Mouse (Mus musculus): ENCODE measurements around the gene Gdpd5. TPM values are rescaled to one million over a fixed set of nuclear protein-coding genes. Genes with fewer than 3 reads are reported as not detected.
"Not testable (repeated sequence)": the region's sequence is repeated elsewhere in the genome, so short reads cannot be mapped to it uniquely, and the experiment has no call there.

Gdpd5 gene
- polyA plus RNA-seq, 1 experiment from 2014 or later, result 45.7 TPM

DNA sequence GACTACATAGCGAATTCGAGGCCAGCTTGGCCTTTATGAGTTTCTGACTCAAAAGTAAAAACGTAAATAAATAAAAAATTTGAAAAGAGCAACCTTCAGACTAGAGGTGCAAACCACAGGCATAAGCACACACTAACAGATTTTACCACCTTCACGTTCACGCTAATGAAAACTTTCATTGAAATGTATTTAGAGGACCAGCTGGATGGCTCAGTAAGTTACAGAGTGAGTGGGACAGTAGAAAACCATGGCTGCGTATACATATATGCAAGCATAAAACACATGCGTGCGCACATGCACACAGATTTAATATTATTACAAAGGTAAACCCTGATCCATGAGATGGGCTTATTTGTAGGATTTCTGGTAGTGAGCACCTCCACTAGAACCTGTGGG is 102.7 kb downstream of the Gdpd5 start:
- Histone ChIP-seq H3K27ac (replicated peaks) (peak overlapping the region; percentile 50; the same call in 1 of the 2 replicates), H3K4me1 (peaks cover 42% of the 10 kb centered on the region), H3K36me3 (peaks cover 33% of the 10 kb centered on the region), H3K4me2 (peak overlapping the region; percentile 61), H3K9me3 (replicated peaks) (no peaks in the 10 kb centered on the region), H3K4me3 (replicated peaks) (peak overlapping the region; percentile 73), H3K27me3 (replicated peaks) (peaks cover 10% of the 10 kb centered on the region; the same call in 1 of the 2 replicates), H3K9ac (replicated peaks) (no peak overlapping the region)
- WGBS, result 46% methylated on average over 8 of the region's 8 CpGs
- ATAC-seq (ENCODE audit: low FRiP score), result peak; percentile 15

DNA sequence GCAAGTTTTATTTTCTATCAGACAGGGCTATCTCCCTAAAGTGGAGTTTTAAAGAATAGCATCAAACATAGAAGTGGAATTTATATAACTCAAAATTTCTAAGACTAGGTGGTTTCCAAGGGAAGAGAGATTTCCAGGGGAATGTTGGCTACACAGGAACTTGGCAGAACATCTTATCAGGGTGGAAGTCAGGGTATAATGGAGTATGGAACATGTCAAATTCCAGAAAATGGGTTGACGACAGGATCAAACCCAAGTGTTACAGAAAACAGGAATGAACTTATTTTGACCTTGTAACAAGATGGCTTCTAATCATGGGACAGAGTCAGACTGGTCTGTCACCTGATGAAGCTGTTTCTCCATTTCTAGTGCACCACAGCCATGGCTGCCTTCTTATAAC is 103.5 kb downstream of the Gdpd5 start:
- H3K4me3 ChIP-seq (replicated peaks), result no peak overlapping the region
- peaks cover 35% of the 10 kb centered on the region for H3K4me1 ChIP-seq
- H3K27me3 ChIP-seq (replicated peaks), result peaks cover 10% of the 10 kb centered on the region; the same call in 1 of the 2 replicates
- no peak for ATAC-seq (ENCODE audit: low FRiP score)
- no peaks in the 10 kb centered on the region for H3K9me3 ChIP-seq (replicated peaks)
- no peak overlapping the region for H3K27ac ChIP-seq (replicated peaks)
- no peak overlapping the region for H3K9ac ChIP-seq (replicated peaks)
- H3K36me3 ChIP-seq, result peaks cover 25% of the 10 kb centered on the region
- H3K4me2 ChIP-seq, result no peak overlapping the region
- WGBS, result 93% methylated on average over 1 of the region's 1 CpGs

DNA sequence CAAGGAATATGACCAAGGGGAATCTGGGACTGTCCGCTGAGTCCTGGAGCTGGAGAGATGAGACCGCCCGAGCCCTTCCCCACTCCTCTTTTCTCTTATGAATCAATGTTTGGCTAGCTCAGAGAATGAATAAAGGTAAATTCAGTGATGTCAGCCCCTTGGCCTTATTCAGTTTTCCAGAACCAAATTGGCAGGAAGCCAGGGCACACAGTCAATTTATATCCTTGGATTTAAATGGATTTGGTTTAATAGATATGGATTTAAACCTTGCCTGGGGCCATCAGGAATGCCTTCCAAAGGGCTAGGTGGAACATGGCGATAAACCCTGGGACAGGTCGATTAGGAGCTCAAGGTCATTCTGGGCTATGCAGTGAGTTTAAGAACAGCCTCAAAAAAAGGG is 108.5 kb downstream of the Gdpd5 start:
- H3K4me3 ChIP-seq (replicated peaks), result no peak overlapping the region
- H3K4me1 ChIP-seq, result no peaks in the 10 kb centered on the region
- 77% methylated on average over 5 of the region's 5 CpGs for WGBS
- H3K9ac ChIP-seq (replicated peaks), result no peak overlapping the region
- no peak overlapping the region for H3K27ac ChIP-seq (replicated peaks)
- H3K27me3 ChIP-seq (replicated peaks), result peaks cover 10% of the 10 kb centered on the region; the same call in 1 of the 2 replicates
- no peaks in the 10 kb centered on the region for H3K36me3 ChIP-seq
- peaks cover 4% of the 10 kb centered on the region; the same call in 1 of the 2 replicates for H3K9me3 ChIP-seq (replicated peaks)
- no peak for ATAC-seq (ENCODE audit: low FRiP score)
- no peak overlapping the region for H3K4me2 ChIP-seq

DNA sequence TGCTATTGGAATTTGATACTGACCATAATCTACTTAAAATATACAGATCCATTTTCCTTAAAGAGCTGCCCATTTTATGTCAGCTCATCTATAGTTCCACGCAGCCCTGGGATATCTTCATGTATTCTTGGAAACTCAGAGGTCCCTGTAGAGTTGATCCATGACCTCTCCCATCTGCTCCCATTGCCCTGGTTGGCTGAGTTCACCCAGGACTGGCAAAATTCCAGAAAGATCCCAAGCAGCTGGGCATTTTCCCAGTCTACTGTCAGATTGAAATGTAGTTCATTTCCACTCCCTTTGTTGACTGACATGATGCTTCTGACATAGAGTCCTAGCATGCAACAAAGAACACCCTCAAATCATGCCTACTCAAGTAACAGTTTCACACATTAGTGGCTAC is 117.9 kb downstream of the Gdpd5 start:
- 42% methylated on average over 1 of the region's 1 CpGs for whole genome bisulfite sequencing
- no peak overlapping the region for H3K4me2 ChIP-seq
- H3K4me3 ChIP-seq (replicated peaks), result no peak overlapping the region
- no peaks in the 10 kb centered on the region for H3K9me3 ChIP-seq (replicated peaks)
- ATAC-seq (ENCODE audit: low FRiP score), result no peak
- no peaks in the 10 kb centered on the region for H3K36me3 ChIP-seq
- H3K27ac ChIP-seq (replicated peaks), result no peak overlapping the region; the same call in 1 of the 2 replicates
- no peak overlapping the region for H3K9ac ChIP-seq (replicated peaks)
- no peaks in the 10 kb centered on the region for H3K4me1 ChIP-seq
- H3K27me3 ChIP-seq (replicated peaks), result no peaks in the 10 kb centered on the region

DNA sequence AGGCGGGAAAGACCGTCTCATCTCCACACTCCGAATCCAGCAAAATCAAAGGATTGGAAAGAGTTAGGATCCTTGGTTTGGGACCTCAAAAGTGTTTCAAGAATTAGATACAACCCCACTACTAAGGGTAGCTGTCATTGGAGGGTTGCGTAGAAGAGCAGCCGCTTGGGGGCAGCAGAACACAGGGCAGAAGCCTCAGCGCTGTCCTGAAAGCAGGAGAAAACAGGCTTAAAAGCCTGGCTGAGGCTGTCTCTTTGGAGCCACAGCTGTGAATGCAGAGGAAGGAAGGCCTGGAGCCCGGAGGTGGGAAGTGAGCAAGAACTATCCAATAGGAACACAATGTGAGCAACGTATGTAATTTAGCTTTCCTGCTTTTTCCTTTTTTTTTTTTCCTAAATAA is 119.0 kb downstream of the Gdpd5 start:
- H3K9me3 ChIP-seq (replicated peaks), result no peaks in the 10 kb centered on the region
- ATAC-seq (ENCODE audit: low FRiP score), result peak; percentile 85
- H3K4me1 ChIP-seq, result no peaks in the 10 kb centered on the region
- H3K27ac ChIP-seq (replicated peaks), result no peak overlapping the region
- H3K9ac ChIP-seq (replicated peaks), result no peak overlapping the region
- H3K4me3 ChIP-seq (replicated peaks), result no peak overlapping the region
- no peaks in the 10 kb centered on the region for H3K27me3 ChIP-seq (replicated peaks)
- WGBS, result 8% methylated on average over 8 of the region's 8 CpGs
- H3K36me3 ChIP-seq, result no peaks in the 10 kb centered on the region
- no peak overlapping the region for H3K4me2 ChIP-seq

DNA sequence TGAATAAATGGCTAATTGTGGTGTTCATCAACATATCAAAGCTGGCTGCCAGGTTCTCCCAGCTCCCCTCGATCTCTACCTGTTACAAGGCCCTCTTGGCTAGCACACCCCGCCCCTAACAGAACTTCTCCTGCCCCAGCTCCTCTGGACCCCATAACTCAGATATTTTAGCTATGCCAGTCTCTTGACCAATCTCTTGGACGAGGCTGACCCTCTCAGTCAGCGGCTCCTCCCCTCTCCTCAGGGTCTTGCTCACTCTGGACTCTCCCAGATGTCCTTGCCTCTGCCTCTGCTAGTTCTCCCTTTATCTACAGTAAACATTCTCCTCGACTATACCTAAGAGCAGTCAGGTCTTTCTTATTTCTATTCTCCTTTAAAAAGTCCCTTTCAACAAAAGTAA is 119.4 kb downstream of the Gdpd5 start:
- no peak for ATAC-seq (ENCODE audit: low FRiP score)
- 36% methylated on average over 5 of the region's 5 CpGs for WGBS
- Histone ChIP-seq H3K27me3 (replicated peaks) (no peaks in the 10 kb centered on the region), H3K4me3 (replicated peaks) (no peak overlapping the region), H3K4me1 (no peaks in the 10 kb centered on the region), H3K27ac (replicated peaks) (no peak overlapping the region), H3K4me2 (no peak overlapping the region), H3K9ac (replicated peaks) (no peak overlapping the region), H3K9me3 (replicated peaks) (no peaks in the 10 kb centered on the region), H3K36me3 (no peaks in the 10 kb centered on the region)

DNA sequence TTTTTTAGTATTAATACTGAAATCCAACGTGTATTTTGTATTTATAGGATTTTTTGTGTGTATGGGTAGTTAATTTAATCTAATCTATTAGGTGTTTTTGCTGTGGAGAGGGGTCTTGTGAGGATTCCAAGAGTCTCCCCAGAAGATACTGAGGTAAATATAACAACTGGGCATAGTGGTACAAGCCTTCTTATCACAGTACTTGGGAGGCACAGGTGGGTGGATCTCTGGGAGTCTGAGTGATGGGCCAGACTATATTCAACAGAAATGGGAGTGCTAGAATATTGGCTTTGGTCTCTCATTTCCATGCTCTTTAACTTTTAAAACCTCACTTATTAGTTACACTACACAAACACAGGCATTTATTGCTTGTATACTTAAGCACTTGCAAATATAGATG is 119.9 kb downstream of the Gdpd5 start:
- Histone ChIP-seq H3K4me1 (no peaks in the 10 kb centered on the region), H3K4me3 (replicated peaks) (no peak overlapping the region), H3K27ac (replicated peaks) (no peak overlapping the region), H3K27me3 (replicated peaks) (no peaks in the 10 kb centered on the region), H3K9ac (replicated peaks) (no peak overlapping the region), H3K4me2 (no peak overlapping the region), H3K36me3 (no peaks in the 10 kb centered on the region), H3K9me3 (replicated peaks) (no peaks in the 10 kb centered on the region)
- no peak for ATAC-seq (ENCODE audit: low FRiP score)
- 58% methylated on average over 1 of the region's 1 CpGs for WGBS

DNA sequence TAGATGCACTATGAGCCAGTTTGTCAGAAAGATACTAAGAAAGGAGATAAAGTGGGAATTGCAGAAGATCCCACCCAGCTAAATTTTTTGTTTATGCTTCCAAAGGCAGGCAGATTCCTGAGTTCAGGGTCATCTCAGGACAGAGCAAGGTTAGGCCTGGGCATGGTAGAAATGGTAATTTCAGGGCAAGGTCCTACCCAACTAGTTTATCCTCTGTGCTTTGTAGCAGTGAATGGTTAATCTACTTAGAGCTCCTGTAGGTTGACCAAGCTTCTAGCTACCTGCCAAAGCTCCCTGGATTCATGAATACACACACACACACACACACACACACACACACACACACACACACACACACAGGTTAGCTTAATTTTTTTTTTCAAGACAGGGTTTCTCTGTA is 123.3 kb downstream of the Gdpd5 start:
- Histone ChIP-seq H3K27me3 (replicated peaks) (no peaks in the 10 kb centered on the region), H3K9ac (replicated peaks) (no peak overlapping the region), H3K27ac (replicated peaks) (no peak overlapping the region), H3K4me1 (no peaks in the 10 kb centered on the region), H3K9me3 (replicated peaks) (no peaks in the 10 kb centered on the region), H3K36me3 (no peaks in the 10 kb centered on the region), H3K4me2 (no peak overlapping the region), H3K4me3 (replicated peaks) (no peak overlapping the region)
- ATAC-seq (ENCODE audit: low FRiP score), result no peak

DNA sequence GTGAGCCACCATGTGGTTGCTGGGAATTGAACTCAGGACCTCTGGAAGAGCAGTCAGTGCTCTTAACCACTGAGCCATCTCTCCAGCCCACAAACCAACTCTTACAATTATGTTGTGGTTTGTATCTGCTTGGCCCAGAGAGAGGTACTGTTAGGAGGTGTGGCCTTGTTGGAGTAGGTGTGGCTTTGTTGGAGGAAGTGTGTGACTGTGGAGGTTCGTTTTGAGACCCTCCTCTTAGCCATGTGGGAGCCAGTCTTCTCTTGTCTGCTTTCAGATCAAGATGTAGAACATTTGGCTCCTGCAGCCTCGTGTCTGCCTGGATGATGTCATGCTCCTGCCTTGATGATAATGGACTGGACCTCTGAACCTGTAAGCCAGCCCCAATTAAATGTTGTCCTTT is 127.0 kb downstream of the Gdpd5 start:
- not testable (repeated sequence) for H3K4me1 ChIP-seq; H3K9ac ChIP-seq (replicated peaks); H3K4me3 ChIP-seq (replicated peaks); H3K4me2 ChIP-seq; H3K9me3 ChIP-seq (replicated peaks); ATAC-seq (ENCODE audit: low FRiP score); H3K27ac ChIP-seq (replicated peaks); H3K36me3 ChIP-seq; H3K27me3 ChIP-seq (replicated peaks)
- WGBS, result 41% methylated on average over 2 of the region's 2 CpGs

DNA sequence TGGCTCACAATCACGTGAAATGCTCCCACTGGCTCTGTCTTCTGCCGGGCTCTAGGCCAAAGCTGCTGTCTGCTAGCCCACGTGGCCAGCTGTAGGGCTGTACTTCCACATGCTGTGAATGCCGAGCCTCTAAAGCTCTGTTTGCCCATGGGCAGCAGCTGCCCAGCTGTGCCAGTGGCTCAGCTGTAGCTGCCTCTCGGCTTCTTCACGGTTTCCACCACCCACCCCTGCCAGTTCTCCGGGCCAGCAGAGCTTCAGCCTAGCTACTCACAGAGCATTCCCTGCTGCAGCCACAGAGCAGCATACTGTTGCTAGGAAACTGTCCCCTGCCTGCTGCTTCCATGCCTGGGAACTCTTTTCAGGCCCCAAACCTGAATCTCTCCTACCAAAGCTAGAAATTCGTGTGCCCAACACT is 128.9 kb downstream of the Gdpd5 start:
- Histone ChIP-seq H3K4me3 (replicated peaks) (no peak overlapping the region), H3K4me2 (peak overlapping the region; percentile 44), H3K9me3 (replicated peaks) (no peaks in the 10 kb centered on the region), H3K27me3 (replicated peaks) (no peaks in the 10 kb centered on the region), H3K9ac (replicated peaks) (no peak overlapping the region), H3K36me3 (no peaks in the 10 kb centered on the region), H3K4me1 (peaks cover 10% of the 10 kb centered on the region), H3K27ac (replicated peaks) (peak overlapping the region; percentile 79)
- ATAC-seq (ENCODE audit: low FRiP score), result peak; percentile 87
- WGBS, result 5% methylated on average over 8 of the region's 8 CpGs

Other genes with a start within 250 kb of the Gdpd5 start
- 15.6 and 17.3 TPM in 2 replicates for gene Uvrag, start 240.3 kb upstream of the Gdpd5 start, polyA plus RNA-seq (2015; fragmentation: Nextera tagmentation; extraction: Ambion mirVana)
- 23.1 and 24.9 TPM in 2 replicates for gene Dgat2, start 198.7 kb upstream of the Gdpd5 start, polyA plus RNA-seq (2015; fragmentation: Nextera tagmentation; extraction: Ambion mirVana)
- 1.1 and 4.1 TPM in 2 replicates for gene Mogat2, start 142.8 kb upstream of the Gdpd5 start, polyA plus RNA-seq (2015; fragmentation: Nextera tagmentation; extraction: Ambion mirVana)
- gene Map6, start 114.0 kb upstream of the Gdpd5 start, polyA plus RNA-seq (2015; fragmentation: Nextera tagmentation; extraction: Ambion mirVana), result 120 and 146 TPM in 2 replicates
- gene Serpinh1, start 28.2 kb upstream of the Gdpd5 start, polyA plus RNA-seq (2015; fragmentation: Nextera tagmentation; extraction: Ambion mirVana), result 332 and 435 TPM in 2 replicates
- gene Klhl35, start 84.6 kb downstream of the Gdpd5 start, polyA plus RNA-seq (2015; fragmentation: Nextera tagmentation; extraction: Ambion mirVana), result 1.7 and 2.2 TPM in 2 replicates
- gene Rps3, start 102.3 kb downstream of the Gdpd5 start, polyA plus RNA-seq (2015; fragmentation: Nextera tagmentation; extraction: Ambion mirVana), result 412 and 499 TPM in 2 replicates
- 15.1 and 16.6 TPM in 2 replicates for gene Arrb1, start 154.1 kb downstream of the Gdpd5 start, polyA plus RNA-seq (2015; fragmentation: Nextera tagmentation; extraction: Ambion mirVana)
- gene Tpbgl, start 245.7 kb downstream of the Gdpd5 start, polyA plus RNA-seq (2015; fragmentation: Nextera tagmentation; extraction: Ambion mirVana), result 2.5 and 3.2 TPM in 2 replicates